Mouse (Mus musculus) heart, adult 9 months (tissue): Measurements from ENCODE around the gene Arrdc5.
"Not testable (repeated sequence)": the region's sequence is repeated elsewhere in the genome, so short reads cannot be mapped to it uniquely, and the experiment has no call there.

Experiments used
- DNase-seq, 2 experiments: peaks; one replicate each; pipeline ENCODE4 v3.0.0; 2022; ENCODE audit warnings: low spot score in 2 of 2

Gene Arrdc5

GRCm38 (mm10) chr17:56278340-56278739 lies 21.7 kb downstream of the Arrdc5 start:
- no peak for DNase-seq

- no peak for DNase-seq
Measured at GRCm38 (mm10) chr17:56277567-56277893, 22.6 kb downstream of the Arrdc5 start.

- peak; percentile 96 to 97 for DNase-seq
Measured at GRCm38 (mm10) chr17:56276643-56277566, 23.2 kb downstream of the Arrdc5 start, which contains the start of gene Ticam1. TSS of gene Ticam1 (minus strand) at chr17:56276786.

GRCm38 (mm10) chr17:56275842-56276480 lies 24.1 kb downstream of the Arrdc5 start:
- peak; percentile 62 to 66 for DNase-seq

- no peak for DNase-seq
Measured at GRCm38 (mm10) chr17:56273986-56274385, 26.1 kb downstream of the Arrdc5 start.

GRCm38 (mm10) chr17:56273482-56273881 lies 26.6 kb downstream of the Arrdc5 start:
- DNase-seq = no peak

- no peak for DNase-seq
Measured at GRCm38 (mm10) chr17:56272644-56273043, 27.4 kb downstream of the Arrdc5 start.

- DNase-seq = no peak
Measured at GRCm38 (mm10) chr17:56271609-56272253, 28.4 kb downstream of the Arrdc5 start.

GRCm38 (mm10) chr17:56269741-56270140 lies 30.3 kb downstream of the Arrdc5 start:
- DNase-seq = no peak

- DNase-seq = peak; percentile 82 to 85
Measured at GRCm38 (mm10) chr17:56269153-56269630, 30.9 kb downstream of the Arrdc5 start.

GRCm38 (mm10) chr17:56266271-56266670 lies 33.8 kb downstream of the Arrdc5 start:
- no peak for DNase-seq

GRCm38 (mm10) chr17:56265869-56266268 lies 34.2 kb downstream of the Arrdc5 start:
- no peak for DNase-seq

- DNase-seq = no peak
Measured at GRCm38 (mm10) chr17:56265011-56265410, 35.1 kb downstream of the Arrdc5 start.

GRCm38 (mm10) chr17:56264020-56264419 lies 36.1 kb downstream of the Arrdc5 start:
- peak; percentile 64 to 76 for DNase-seq

- DNase-seq = peak in 1 of 2 experiments; percentile 62
Measured at GRCm38 (mm10) chr17:56262645-56263094, 37.4 kb downstream of the Arrdc5 start.

- peak; percentile 76 to 77 for DNase-seq
Measured at GRCm38 (mm10) chr17:56261166-56261565, 38.9 kb downstream of the Arrdc5 start.

GRCm38 (mm10) chr17:56259301-56260037 lies 40.6 kb downstream of the Arrdc5 start:
- DNase-seq = no peak

GRCm38 (mm10) chr17:56258812-56259211 lies 41.3 kb downstream of the Arrdc5 start:
- DNase-seq = not testable (repeated sequence)

- DNase-seq = not testable (repeated sequence)
Measured at GRCm38 (mm10) chr17:56258269-56258668, 41.8 kb downstream of the Arrdc5 start.

- no peak for DNase-seq
Measured at GRCm38 (mm10) chr17:56257181-56257894, 42.7 kb downstream of the Arrdc5 start.
